Mouse (Mus musculus): ENCODE measurements around the gene Fcrl1. TPM values are rescaled to one million over a fixed set of nuclear protein-coding genes. Genes with fewer than 3 reads are reported as not detected.

Gene Fcrl1
- total RNA-seq, 2 experiments from 2014 or later: 0.54 TPM; not detected in 1

DNA sequence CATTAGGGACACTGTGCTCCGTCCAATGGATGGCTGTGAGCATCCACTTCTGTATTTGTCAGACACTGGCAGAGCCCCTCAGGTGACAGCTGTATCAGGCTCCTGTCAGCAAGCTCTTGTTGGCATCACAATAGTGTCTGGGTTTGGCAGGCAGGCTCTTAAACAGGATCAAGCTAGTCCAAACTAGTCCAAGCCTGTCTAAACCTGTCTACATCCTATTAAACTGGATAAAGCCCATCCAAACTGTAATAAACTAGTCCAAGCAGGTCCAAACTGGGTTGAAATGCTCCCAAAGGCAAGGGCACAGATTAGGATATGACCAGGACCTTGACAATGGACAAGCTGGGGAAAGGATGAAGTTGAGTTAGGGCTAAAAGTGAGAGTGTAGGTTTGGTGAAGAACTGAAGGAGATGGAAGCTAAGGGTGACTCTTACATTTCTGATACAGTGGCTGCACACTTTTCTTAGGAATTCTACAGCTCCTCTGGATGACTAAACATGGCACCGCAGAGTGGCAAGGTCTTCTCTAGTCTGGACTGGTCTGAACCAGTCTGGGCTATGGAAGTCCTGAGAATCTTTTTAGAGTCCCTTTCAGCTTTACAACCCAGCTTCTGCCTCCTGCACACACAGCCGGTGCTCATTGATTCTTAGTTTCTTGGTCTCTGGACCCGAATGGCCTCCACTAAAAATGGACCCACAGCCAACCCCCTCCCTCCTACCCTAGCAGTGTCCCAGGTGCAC is 33.2 kb downstream of the Fcrl1 start:
- DNase-seq (ENCODE audit: extremely low spot score in 1 of 2, low spot score in 1 of 2): no peak

DNA sequence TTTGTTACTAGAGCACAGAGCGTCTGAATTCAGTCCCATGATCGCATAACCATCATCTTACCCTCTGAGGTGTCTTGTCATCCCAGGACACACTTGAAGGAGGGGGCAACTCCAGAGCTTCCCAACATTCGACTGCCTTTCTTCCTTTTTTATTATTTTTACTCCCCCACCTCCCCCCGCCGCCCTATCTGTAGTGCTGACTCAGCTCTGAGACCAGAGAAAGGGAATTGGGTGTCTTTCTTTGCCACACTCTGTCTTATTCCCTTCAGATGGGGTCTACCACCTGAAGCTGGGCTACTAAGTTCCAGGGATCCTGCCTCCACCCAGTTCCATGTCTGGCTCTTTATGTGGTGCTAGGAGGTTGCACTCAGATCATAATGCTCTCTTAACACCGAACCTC is 34.4 kb downstream of the Fcrl1 start:
- no peak for DNase-seq (ENCODE audit: extremely low spot score in 1 of 2, low spot score in 1 of 2)

DNA sequence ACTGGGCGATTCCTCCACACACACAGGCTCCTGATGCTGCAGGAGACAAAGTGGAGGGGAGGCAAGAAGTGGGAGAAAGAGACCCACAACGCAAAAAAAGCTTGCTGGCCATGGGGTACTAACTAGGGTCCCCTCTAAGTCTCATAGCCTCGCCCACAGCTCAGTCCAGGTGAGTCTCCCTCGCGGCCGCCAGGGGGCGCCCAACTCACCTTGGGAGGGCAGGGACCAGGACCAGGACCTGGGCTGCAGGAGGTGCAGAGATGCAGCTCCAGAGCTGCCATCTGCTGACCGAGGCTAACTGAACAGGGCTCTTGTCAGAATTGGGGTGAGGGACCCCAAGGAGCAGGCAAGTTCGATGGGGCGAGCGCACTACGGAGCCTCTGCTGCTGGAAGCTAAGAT is 35.0 kb downstream of the Fcrl1 start:
- peak; percentile 13 to 25 for DNase-seq (ENCODE audit: extremely low spot score in 1 of 2, low spot score in 1 of 2)

DNA sequence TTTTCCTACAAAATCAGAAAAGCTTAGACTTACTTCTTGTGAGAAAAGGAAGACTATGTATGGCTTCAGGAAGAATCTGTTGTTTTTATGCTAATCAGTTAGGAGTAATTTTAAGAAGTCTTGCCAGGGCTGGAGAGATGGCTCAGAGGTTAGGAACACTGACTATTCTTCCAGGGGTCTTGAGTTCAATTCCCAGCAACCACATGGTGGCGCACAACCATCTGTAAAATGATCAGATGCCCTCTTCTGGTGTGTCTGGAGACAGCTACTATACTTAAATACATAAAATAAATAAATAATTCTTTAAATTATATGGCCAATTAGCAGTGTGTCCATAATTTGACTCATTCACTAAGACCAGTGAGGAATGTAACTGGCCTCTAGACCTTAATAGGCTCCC is 44.5 kb downstream of the Fcrl1 start:
- DNase-seq (ENCODE audit: extremely low spot score in 1 of 2, low spot score in 1 of 2): no peak

DNA sequence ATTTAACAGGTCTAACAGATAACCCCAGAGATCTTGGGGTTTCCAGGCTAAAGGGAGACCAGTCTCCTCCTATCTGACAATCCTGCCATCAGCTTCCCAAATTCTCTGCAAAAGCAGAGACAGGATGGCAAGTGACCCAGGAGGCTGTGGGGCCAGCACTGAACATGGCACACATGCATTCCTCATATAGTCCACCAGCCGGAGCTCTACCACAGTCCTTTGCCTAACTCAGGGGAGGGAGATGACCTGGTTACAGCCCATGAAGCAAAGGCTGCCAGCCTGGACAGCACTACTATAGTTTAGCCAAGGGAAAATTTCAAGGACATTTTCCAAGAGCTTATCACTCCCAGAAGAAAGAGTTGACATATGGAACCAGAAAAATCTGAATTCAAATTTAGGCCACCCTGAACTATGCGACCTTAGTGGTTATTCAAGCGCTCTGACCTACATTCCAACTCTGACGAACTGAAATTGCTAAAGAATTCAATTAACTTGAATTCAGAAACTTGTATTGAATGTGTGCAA is 46.3 kb downstream of the Fcrl1 start:
- DNase-seq (ENCODE audit: extremely low spot score in 1 of 2, low spot score in 1 of 2): no peak

DNA sequence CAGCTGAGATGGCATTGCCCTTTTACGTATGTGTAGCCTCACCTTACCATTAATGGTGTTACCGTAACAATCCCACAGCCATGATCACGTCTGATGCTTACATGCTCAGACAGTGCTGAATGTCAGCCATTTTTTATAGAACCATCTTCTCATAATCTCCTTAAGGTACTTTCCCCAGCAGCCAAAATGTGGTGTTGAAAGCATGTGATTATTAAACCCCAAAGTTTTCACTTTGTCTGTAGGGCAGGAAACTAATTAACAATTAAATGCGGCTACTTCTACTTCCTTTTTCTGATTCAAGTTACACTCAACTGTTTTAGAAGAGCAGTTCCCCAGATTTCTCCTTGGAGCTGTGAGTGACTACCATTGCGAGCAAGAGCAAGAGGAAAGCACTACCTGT is 59.3 kb downstream of the Fcrl1 start, which contains the start of gene Fcrl5:
Gene Fcrl5 (plus strand): TSS at position 295 of the 400 bp plus-strand sequence.
- no peak for DNase-seq (ENCODE audit: extremely low spot score in 1 of 2, low spot score in 1 of 2)

DNA sequence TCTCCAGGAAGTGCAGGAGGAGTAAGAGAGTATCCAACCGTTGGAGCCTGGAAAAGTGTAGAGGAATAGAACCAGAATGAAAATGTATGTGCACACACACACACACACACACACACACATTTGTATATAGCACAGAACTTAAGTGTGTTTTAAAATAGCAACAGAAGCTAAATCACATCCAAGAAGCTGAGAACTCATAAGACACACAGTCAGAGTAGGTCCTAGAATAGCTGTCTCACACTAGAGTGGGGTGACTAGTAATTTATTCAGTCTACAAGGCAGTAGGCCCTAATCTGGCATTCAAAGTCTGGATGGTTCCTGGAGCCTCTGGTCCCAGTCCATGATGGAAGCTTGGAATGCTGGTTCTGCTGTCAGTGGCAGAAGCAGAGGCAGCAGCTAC is 64.4 kb downstream of the Fcrl1 start:
- DNase-seq (ENCODE audit: extremely low spot score in 1 of 2, low spot score in 1 of 2): no peak

DNA sequence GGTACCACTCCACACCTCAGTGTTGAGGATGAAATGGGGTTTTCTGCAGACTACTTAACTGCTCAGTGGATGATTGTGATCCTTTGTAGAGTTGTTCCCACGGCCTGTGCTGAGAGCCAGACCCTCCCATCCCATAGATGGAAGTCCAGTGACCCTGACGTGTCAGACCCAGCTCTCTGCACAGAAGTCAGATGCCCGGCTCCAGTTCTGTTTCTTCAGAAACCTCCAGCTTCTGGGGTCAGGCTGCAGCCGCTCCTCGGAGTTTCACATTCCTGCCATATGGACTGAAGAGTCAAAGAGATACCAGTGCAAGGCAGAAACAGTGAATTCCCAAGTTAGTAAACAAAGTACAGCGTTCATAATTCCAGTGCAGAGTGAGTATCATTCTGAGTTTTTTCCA is 67.8 kb downstream of the Fcrl1 start:
- no peak for DNase-seq (ENCODE audit: extremely low spot score in 1 of 2, low spot score in 1 of 2)

Other genes starting within 250 kb of the Fcrl1 start
- gene Kirrel, start 201.6 kb upstream of the Fcrl1 start, total RNA-seq (2021): 1 to 10 TPM; 3.4 TPM
- 10 to 100 TPM; 29.5 to 31.3 TPM for gene Fcrls, start 112.6 kb upstream of the Fcrl1 start, total RNA-seq (2021)
- not detected for gene Cd5l, start 18.5 kb upstream of the Fcrl1 start, total RNA-seq (2021)
- gene Fcrl5, start 59.4 kb downstream of the Fcrl1 start, total RNA-seq (2021): not detected
- gene Etv3, start 149.0 kb downstream of the Fcrl1 start, total RNA-seq (2021): 10 to 100 TPM; 20.2 to 21.6 TPM
- gene Arhgef11, start 241.2 kb downstream of the Fcrl1 start, total RNA-seq (2021): 10 to 100 TPM; 58.5 to 66.4 TPM